Comparison of ENCODE assay signal across 25 mouse cellular contexts in genomic region chr9:35444512-35444886, GRCm38 (mm10). TPM values are rescaled to one million over a fixed set of nuclear protein-coding genes. Genes with fewer than 3 reads are reported as not detected.
A peak's percentile ranks its signal among the peaks of the same experiment; 100 is the strongest.
DNase-seq lines count a peak whose midpoint lies in the region; ATAC-seq and TF ChIP-seq lines count a peak whose summit lies in the region.
"Had no signal": no experiment of that assay in that cellular context is flagged by ENCODE, and none has a peak within 500 bp of the region (broad histone marks: within the 10 kb centered on the region; RNA-seq: fewer than 3 reads in every experiment).

No protein-coding gene starts in this region.

- H3K9me3 ChIP-seq in forebrain, embryonic 10.5 days = no peaks in the 10 kb centered on the region
- H3K9me3 ChIP-seq in forebrain, embryonic 12.5 days = no peaks in the 10 kb centered on the region
- no peaks in the 10 kb centered on the region for H3K9me3 ChIP-seq in lung, embryonic 16.5 days (ENCODE audit: control insufficient read depth, low read length)
- H3K9me3 ChIP-seq in lung, postnatal 0 days (ENCODE audit: low read length) = no peaks in the 10 kb centered on the region
- H3K9me3 ChIP-seq in limb, embryonic 11.5 days (ENCODE audit: control insufficient read depth, low read length) = no peaks in the 10 kb centered on the region
- no peaks in the 10 kb centered on the region for H3K9me3 ChIP-seq in stomach, postnatal 0 days (ENCODE audit: control insufficient read depth, low read length)
- H3K9me3 ChIP-seq: G1E; heart, embryonic 10.5 days; heart, embryonic 15.5 days; hindbrain, embryonic 15.5 days; limb, embryonic 12.5 days; midbrain, embryonic 15.5 days had no signal

- peaks cover 36% of the 10 kb centered on the region for H3K36me3 ChIP-seq in forebrain, embryonic 10.5 days (replicated peaks)
- peaks cover 4% of the 10 kb centered on the region for H3K36me3 ChIP-seq in forebrain, embryonic 12.5 days (replicated peaks)
- H3K36me3 ChIP-seq in lung, embryonic 16.5 days (ENCODE audit: control insufficient read depth, insufficient read depth, low read length) = no peaks in the 10 kb centered on the region
- no peaks in the 10 kb centered on the region for H3K36me3 ChIP-seq in lung, postnatal 0 days (ENCODE audit: insufficient read depth, low read length)
- H3K36me3 ChIP-seq in limb, embryonic 11.5 days (ENCODE audit: control insufficient read depth, insufficient read depth, low read length) = no peaks in the 10 kb centered on the region
- H3K36me3 ChIP-seq in stomach, postnatal 0 days (ENCODE audit: control insufficient read depth, insufficient read depth, low read length) = no peaks in the 10 kb centered on the region
- H3K36me3 ChIP-seq: G1E; heart, embryonic 15.5 days; hindbrain, embryonic 15.5 days; midbrain, embryonic 15.5 days had no signal

- H3K4me3 ChIP-seq in forebrain, embryonic 10.5 days = no peak overlapping the region
- H3K4me3 ChIP-seq in forebrain, embryonic 12.5 days (replicated peaks) = no peak overlapping the region
- no peak overlapping the region for H3K4me3 ChIP-seq in lung, embryonic 16.5 days (ENCODE audit: low read length)
- no peak overlapping the region for H3K4me3 ChIP-seq in lung, postnatal 0 days (ENCODE audit: low read depth, low read length)
- H3K4me3 ChIP-seq in limb, embryonic 11.5 days (ENCODE audit: low read depth, low read length) = no peak overlapping the region
- no peak overlapping the region for H3K4me3 ChIP-seq in stomach, postnatal 0 days (ENCODE audit: low read depth, low read length)
- H3K4me3 ChIP-seq: heart, embryonic 10.5 days; heart, embryonic 15.5 days; hindbrain, embryonic 15.5 days; layer of hippocampus, adult 2 months; limb, embryonic 12.5 days; midbrain, embryonic 15.5 days had no signal

- peaks cover 53% of the 10 kb centered on the region for H3K4me1 ChIP-seq in forebrain, embryonic 10.5 days
- H3K4me1 ChIP-seq in forebrain, embryonic 12.5 days = peaks cover 29% of the 10 kb centered on the region
- H3K4me1 ChIP-seq in lung, embryonic 16.5 days (replicated peaks; ENCODE audit: control insufficient read depth, insufficient read depth, low read length) = peaks cover 5% of the 10 kb centered on the region
- H3K4me1 ChIP-seq in lung, postnatal 0 days (ENCODE audit: insufficient read depth, low read depth, low read length) = no peaks in the 10 kb centered on the region
- H3K4me1 ChIP-seq in limb, embryonic 11.5 days (ENCODE audit: control insufficient read depth, insufficient read depth, low read length) = peaks cover 27% of the 10 kb centered on the region
- H3K4me1 ChIP-seq in stomach, postnatal 0 days (replicated peaks; ENCODE audit: control insufficient read depth, insufficient read depth) = no peaks in the 10 kb centered on the region

- intact Hi-C loops in left cerebral cortex, postnatal 10 days (cut with DNase I) = no loop called here

- no peak for TF ChIP-seq CTCF in lung, postnatal 0 days (IDR thresholded peaks at IDR 0.05)
- no peak for TF ChIP-seq CTCF in stomach, postnatal 0 days (IDR thresholded peaks at IDR 0.05; ENCODE audit: low read depth)

- H3K27me3 ChIP-seq in forebrain, embryonic 10.5 days (ENCODE audit: poor library complexity, severe bottlenecking) = peaks cover 69% of the 10 kb centered on the region
- H3K27me3 ChIP-seq in forebrain, embryonic 12.5 days = peaks cover 16% of the 10 kb centered on the region
- no peaks in the 10 kb centered on the region for H3K27me3 ChIP-seq in lung, embryonic 16.5 days (ENCODE audit: control insufficient read depth, insufficient read depth, low read depth, low read length)
- H3K27me3 ChIP-seq in lung, postnatal 0 days (replicated peaks; ENCODE audit: insufficient read depth, low read length) = no peaks in the 10 kb centered on the region
- no peaks in the 10 kb centered on the region for H3K27me3 ChIP-seq in limb, embryonic 11.5 days (ENCODE audit: control insufficient read depth, insufficient read depth, low read length)
- H3K27me3 ChIP-seq in stomach, postnatal 0 days (ENCODE audit: control insufficient read depth, insufficient read depth, low read length) = no peaks in the 10 kb centered on the region
- H3K27me3 ChIP-seq: heart, embryonic 15.5 days; hindbrain, embryonic 15.5 days; limb, embryonic 12.5 days; midbrain, embryonic 15.5 days had no signal

- no peak overlapping the region for H3K4me2 ChIP-seq in forebrain, embryonic 12.5 days
- no peak overlapping the region for H3K4me2 ChIP-seq in lung, embryonic 16.5 days (ENCODE audit: low read depth, low read length)
- no peak overlapping the region for H3K4me2 ChIP-seq in lung, postnatal 0 days (replicated peaks; ENCODE audit: low read depth, low read length)
- H3K4me2 ChIP-seq in limb, embryonic 11.5 days (ENCODE audit: low read depth, severe bottlenecking) = no peak overlapping the region
- H3K4me2 ChIP-seq in stomach, postnatal 0 days (replicated peaks; ENCODE audit: low read depth) = no peak overlapping the region
- H3K4me2 ChIP-seq: heart, embryonic 15.5 days; hindbrain, embryonic 15.5 days; liver, embryonic 11.5 days; midbrain, embryonic 15.5 days had no signal

- TF ChIP-seq EP300 in lung, postnatal 0 days (IDR thresholded peaks at IDR 0.05) = no peak
- no peak for TF ChIP-seq EP300 in stomach, postnatal 0 days (optimal IDR thresholded peaks at IDR 0.05)

- peak overlapping the region; percentile 16 for H3K27ac ChIP-seq in forebrain, embryonic 10.5 days
- H3K27ac ChIP-seq in forebrain, embryonic 12.5 days = no peak overlapping the region
- H3K27ac ChIP-seq in lung, embryonic 16.5 days (ENCODE audit: low read length) = no peak overlapping the region
- no peak overlapping the region for H3K27ac ChIP-seq in lung, postnatal 0 days (ENCODE audit: low read length)
- H3K27ac ChIP-seq in limb, embryonic 11.5 days (replicated peaks; ENCODE audit: low read depth, low read length) = 0 out of 2 replicates have a peak overlapping the region, but pooled peaks have one; percentile 6
- no peak overlapping the region for H3K27ac ChIP-seq in stomach, postnatal 0 days (replicated peaks)
- H3K27ac ChIP-seq: heart, embryonic 10.5 days; heart, embryonic 15.5 days; hindbrain, embryonic 15.5 days; layer of hippocampus, adult 2 months; limb, embryonic 12.5 days; macrophage; midbrain, embryonic 15.5 days had no signal

- 58% methylated on average over 8 of the region's 8 CpGs for WGBS in forebrain, embryonic 10.5 days
- 58% methylated on average over 8 of the region's 8 CpGs for WGBS in forebrain, embryonic 12.5 days
- WGBS in lung, embryonic 16.5 days = 40% methylated on average over 8 of the region's 8 CpGs
- 35% methylated on average over 8 of the region's 8 CpGs for WGBS in lung, postnatal 0 days
- 59% methylated on average over 8 of the region's 8 CpGs for WGBS in limb, embryonic 11.5 days
- 54% methylated on average over 8 of the region's 8 CpGs for WGBS in stomach, postnatal 0 days

- no peak for DNase-seq in forebrain, embryonic 10.5 days (ENCODE audit: extremely low spot score, low spot score)
- no peak for DNase-seq in lung, postnatal 0 days (ENCODE audit: low spot score)
- DNase-seq in limb, embryonic 11.5 days (ENCODE audit: low spot score) = no peak
- no peak for DNase-seq in stomach, postnatal 0 days (ENCODE audit: low spot score)
- DNase-seq in adrenal gland, postnatal 10 days = no peak
- no peak for DNase-seq in left cerebral cortex, postnatal 10 days (ENCODE audit: extremely low spot score in 1 of 2, low spot score in 2 of 2)
- DNase-seq: adrenal gland, postnatal 14 days; cerebellum, adult 11 months; embryo, embryonic 11 days; gastrocnemius, postnatal 14 days; kidney, adult 2 months; kidney, postnatal 36 days; lung, postnatal 10 days; right cerebral cortex, postnatal 25 days had no signal

- ATAC-seq in forebrain, embryonic 12.5 days (ENCODE audit: low FRiP score) = no peak
- ATAC-seq in lung, embryonic 16.5 days (ENCODE audit: low read depth) = peak; percentile 59
- no peak for ATAC-seq in lung, postnatal 0 days
- ATAC-seq in limb, embryonic 11.5 days (ENCODE audit: insufficient number of reproducible peaks, low FRiP score, low TSS enrichment, low read depth) = no peak
- ATAC-seq in stomach, postnatal 0 days (ENCODE audit: low FRiP score, low TSS enrichment) = 0 out of 2 replicates have a peak, but pooled peaks have one; percentile 15

- no peak overlapping the region for H3K9ac ChIP-seq in forebrain, embryonic 12.5 days
- H3K9ac ChIP-seq in lung, embryonic 16.5 days (ENCODE audit: low read length) = no peak overlapping the region
- no peak overlapping the region for H3K9ac ChIP-seq in lung, postnatal 0 days (replicated peaks; ENCODE audit: low read depth)
- no peak overlapping the region; the same call in 1 of the 2 replicates for H3K9ac ChIP-seq in limb, embryonic 11.5 days (ENCODE audit: low read length)
- no peak overlapping the region for H3K9ac ChIP-seq in stomach, postnatal 0 days (ENCODE audit: low read length)
- H3K9ac ChIP-seq: heart, embryonic 15.5 days; hindbrain, embryonic 15.5 days; limb, embryonic 12.5 days; midbrain, embryonic 15.5 days had no signal

RNA-seq across cellular contexts. Expression of gene Cdon, which starts 23.6 kb away (rescaled TPM):
- 13.4 and 16.2 TPM in 2 replicates for polyA plus RNA-seq in forebrain, embryonic 10.5 days (2016; fragmentation: Nextera tagmentation; extraction: Ambion mirVana)
- 23.4 and 23.7 TPM in 2 replicates for polyA plus RNA-seq in forebrain, embryonic 12.5 days (2016; fragmentation: Nextera tagmentation; extraction: Ambion mirVana)
- polyA plus RNA-seq in lung, embryonic 16.5 days (2015; fragmentation: Nextera tagmentation; extraction: Ambion mirVana) = 3.2 and 3.6 TPM in 2 replicates
- polyA plus RNA-seq in lung, postnatal 0 days (2015; fragmentation: Nextera tagmentation; extraction: Ambion mirVana) = 1.2 and 1.3 TPM in 2 replicates
- 10.9 and 11.8 TPM in 2 replicates for polyA plus RNA-seq in limb, embryonic 11.5 days (2014; fragmentation: Nextera tagmentation; extraction: Ambion mirVana)
- 2.5 and 2.7 TPM in 2 replicates for polyA plus RNA-seq in stomach, postnatal 0 days (2015; fragmentation: Nextera tagmentation; extraction: Ambion mirVana)
- 10 to 100 TPM; 24.8 to 32.4 TPM for total RNA-seq in adrenal gland, postnatal 10 days (2021)
- total RNA-seq in left cerebral cortex, postnatal 10 days (2021) = 10 to 100 TPM in 1 of 2 experiments, 1 to 10 TPM in 1; 7.8 to 10.5 TPM

Comparison
In these comparisons a context has a peak if more than half of its experiments do, and no peak if none do; other contexts are left out.
1. H3K27ac ChIP-seq: peak in forebrain, embryonic 10.5 days (single experiment) and limb, embryonic 11.5 days (single experiment); none in forebrain, embryonic 12.5 days (single experiment), lung, embryonic 16.5 days (single experiment), lung, postnatal 0 days (single experiment) and stomach, postnatal 0 days (single experiment).
2. ATAC-seq: peak in lung, embryonic 16.5 days (single experiment) and stomach, postnatal 0 days (single experiment); none in forebrain, embryonic 12.5 days (single experiment), lung, postnatal 0 days (single experiment) and limb, embryonic 11.5 days (single experiment).